Mouse (Mus musculus): ENCODE measurements around the gene E030030I06Rik.
"Not testable (repeated sequence)": the region's sequence is repeated elsewhere in the genome, so short reads cannot be mapped to it uniquely, and the experiment has no call there.

Gene E030030I06Rik

DNA sequence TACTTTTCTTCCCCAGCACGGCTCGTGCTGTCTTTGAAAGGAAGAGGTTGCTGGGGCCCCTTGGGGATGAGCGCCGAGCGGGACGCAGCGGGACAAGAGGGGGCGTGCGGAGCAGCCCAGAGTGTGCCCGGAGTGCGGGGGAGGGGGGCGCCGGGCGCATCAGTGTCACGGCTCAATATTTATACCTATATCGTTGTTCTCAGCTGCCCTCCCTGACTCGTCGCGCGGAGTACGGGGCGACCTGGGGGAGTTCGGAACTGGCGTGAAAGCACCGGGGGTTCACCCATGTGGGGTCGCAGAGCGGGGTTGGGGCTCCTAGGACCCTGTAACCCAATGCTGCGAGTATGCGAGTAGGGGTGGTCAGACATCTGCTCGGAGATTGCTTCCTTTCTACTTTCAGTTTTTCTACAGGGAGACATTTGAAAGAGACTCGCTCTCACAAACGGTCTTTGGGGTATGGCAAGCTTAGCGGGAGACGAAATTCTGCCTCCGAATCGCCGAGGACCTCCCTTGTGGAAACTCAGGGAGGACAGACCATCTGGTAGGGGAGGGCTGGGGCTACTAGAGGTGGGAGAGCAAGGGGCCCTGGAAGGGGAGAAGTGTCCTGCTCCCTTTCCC, at the start of gene E030030I06Rik:
Gene E030030I06Rik, minus strand, starts transcription at position 198 of the 618 bp plus-strand sequence.
- no peak for DNase-seq (ENCODE audit: low spot score)

DNA sequence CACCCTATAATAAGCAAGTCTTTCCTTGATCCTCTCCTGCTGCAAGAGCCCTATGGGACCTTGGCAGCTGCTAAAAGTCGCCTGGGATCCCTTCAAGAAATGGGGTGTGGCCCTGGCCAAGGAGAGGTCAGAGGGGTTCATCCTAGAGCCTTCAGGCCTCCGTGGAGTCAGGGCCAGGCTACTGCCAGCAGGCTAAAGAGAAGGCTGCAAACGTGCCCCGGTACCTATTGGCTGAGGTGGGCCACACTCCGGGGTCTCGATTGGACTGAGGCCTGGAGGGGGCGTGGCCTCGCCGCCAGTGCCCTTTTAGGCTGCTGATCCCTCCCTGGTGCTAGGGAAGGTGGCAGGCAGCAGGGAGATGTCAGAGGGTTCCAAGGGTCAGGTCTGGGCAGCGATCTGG, 42.0 kb upstream of the E030030I06Rik start:
- not testable (repeated sequence) for DNase-seq (ENCODE audit: low spot score)

DNA sequence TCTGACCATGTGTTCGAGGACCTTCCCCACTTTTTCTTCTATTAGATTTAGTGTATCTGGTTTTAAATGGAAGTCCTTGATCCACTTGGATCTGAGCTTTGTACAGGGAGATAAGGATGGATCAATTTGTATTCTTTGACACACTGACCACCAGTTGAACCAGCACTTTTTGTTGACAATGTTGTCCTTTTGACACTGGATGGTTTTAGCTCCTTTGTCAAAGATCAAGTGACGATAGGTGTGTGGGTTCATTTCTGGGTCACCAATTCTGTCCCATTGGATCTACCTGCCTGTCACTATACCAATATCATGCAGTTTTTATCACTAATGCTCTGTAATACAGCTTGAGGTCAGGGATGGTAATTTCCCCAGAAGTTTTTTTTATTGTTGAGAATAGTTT, 27.4 kb upstream of the E030030I06Rik start:
- DNase-seq (ENCODE audit: low spot score), result not testable (repeated sequence)

DNA sequence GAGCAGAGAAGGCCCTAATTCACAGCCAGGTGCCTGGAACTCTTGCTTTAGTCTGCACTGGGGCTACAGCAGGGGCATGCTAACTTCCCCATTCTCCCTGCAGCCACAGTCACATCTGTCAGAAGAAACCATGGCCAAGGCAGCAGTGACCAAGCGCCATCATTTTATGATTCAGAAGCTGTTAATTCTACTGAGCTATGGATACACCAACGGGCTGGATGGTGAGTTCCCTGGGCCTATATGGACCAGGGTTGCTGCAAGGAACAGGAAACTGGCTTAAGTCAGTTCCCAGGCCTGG, 25.1 kb upstream of the E030030I06Rik start:
- DNase-seq (ENCODE audit: low spot score), result not testable (repeated sequence)

DNA sequence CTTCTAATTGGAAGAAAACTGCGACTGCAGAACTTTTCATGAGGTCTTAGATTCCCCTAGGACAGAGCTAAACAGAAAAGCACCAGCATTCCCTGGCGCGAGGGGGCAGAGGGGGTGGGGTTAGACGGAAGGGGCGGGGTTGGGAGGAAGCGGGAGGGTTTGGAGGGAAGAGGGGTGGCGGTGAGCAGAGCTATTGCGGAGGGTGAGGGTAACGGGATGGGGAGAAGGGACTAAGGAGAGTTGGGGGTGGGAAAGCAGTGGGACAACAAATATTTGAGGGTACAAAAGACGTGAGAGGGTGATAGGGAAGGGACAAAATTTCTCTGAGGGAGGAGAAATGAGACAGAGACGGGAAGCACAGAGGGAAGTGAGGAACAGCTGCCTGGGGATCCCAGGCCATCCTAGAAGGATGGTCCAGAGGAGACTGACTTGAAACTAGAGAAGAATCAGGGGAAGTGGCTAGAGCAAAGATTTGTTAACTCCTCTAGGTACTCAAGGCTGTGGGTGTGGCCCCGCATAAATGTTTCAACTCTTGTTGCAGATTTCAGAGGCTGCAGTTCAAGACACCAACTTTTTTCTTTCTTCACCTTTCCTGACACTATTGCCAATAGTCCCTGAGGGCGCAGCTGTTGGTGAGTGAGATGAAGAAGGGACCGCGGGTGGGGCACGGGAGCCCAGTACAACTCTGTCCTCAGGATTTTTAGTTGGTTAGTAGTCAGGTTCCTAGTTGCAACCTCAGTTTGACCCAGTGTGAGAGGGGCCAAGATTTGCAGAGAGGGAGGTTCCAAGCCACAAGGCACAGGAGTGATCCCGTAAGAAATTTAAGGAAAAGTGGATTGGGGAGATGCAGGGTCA, 24.5 kb upstream of the E030030I06Rik start:
- DNase-seq (ENCODE audit: low spot score), result not testable (repeated sequence)

DNA sequence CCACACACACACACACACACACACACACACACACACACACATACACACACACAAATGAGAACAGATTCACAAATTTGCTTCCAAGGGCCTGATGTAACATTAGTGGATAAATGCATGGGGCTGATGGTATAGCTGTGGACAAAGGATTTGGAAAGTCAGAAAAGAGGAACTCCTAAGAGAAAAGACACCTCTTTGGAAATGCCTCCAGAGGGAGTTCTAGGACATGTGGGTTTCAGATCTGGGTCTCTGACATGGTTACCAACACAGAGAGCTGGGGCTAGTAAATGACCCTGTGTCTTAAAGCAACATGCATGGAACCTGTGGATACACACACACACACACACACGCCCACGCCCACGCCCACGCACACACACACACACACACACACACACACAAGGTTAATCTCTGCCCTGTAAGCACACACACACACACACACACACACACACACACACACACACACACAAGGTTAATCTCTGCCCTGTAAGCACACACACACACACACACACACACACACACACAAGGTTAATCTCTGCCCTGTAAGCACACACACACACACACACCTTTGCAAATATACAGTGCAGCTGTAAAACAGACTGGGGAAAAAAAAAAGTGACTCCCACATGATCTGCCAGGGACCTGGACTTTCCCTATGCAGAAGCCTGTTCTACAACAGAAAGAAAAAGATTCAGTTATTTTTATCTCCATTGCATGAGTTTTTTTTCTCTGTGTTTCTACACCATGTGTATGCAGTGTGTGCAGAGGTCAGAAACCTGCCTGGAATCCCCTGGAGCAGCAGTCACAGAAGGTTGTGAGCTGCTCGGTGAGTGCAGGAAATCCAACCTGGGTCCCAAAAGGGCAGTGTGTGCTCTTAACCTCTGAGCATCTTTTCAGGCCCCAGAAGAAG, 23.6 kb upstream of the E030030I06Rik start:
- DNase-seq (ENCODE audit: low spot score), result not testable (repeated sequence)

DNA sequence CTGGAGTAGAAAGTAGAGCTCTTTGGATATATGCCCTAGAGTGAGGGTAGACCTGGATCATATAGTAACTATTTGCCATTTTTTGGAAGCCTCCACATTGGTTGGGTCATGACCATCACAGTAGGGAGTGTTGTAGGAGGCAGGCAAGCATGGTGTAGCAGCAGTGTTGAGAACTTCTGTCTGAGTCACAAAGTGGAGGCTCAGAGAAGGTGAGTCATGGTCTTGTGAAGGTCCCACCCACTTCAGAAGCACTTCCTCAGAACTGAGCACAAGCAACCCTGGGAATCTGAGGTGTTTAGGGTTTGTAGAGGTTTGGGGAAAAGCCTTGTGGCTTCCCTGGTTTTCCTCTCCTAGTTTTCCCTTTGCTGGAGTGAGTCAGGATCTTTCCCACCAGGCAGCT, 20.0 kb upstream of the E030030I06Rik start:
- not testable (repeated sequence) for DNase-seq (ENCODE audit: low spot score)

DNA sequence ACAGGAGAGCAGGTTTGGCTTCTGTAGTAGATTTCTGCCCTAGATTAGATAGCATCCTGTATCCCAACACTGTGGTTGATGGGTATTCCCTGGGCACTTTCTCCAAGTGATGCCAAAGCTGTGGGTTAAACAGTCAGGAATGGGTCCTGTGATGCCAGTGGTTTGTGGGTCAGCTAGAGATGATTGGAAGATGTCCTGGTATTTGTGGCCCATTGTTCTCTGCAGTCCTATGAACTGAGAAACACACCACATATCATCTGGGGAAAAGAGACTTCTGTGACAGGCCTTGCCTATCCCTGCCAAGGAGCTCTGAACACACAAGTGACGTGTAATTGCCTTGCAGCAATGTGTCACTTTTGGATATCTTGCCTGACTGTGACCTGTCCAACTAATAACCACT, 18.0 kb upstream of the E030030I06Rik start:
- not testable (repeated sequence) for DNase-seq (ENCODE audit: low spot score)

DNA sequence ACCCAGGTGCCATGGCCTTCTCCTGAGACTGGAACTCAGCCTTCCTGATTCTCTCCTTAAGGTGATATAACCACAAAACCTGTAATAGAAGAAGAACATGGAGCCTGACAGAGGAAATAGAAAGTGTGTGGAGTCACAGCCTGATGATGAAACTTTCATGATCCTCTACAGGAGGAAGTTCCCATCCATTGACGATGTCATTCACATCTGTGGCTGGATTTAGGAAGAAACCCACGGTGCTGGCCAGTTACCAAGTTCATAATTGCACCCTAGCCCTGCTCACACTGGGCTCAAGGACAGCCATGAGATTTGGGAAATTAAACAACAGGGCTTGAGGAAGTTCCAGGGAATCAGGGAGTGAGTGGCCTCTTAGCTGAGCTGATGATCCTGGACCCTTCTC, 17.0 kb upstream of the E030030I06Rik start:
- DNase-seq (ENCODE audit: low spot score), result not testable (repeated sequence)

DNA sequence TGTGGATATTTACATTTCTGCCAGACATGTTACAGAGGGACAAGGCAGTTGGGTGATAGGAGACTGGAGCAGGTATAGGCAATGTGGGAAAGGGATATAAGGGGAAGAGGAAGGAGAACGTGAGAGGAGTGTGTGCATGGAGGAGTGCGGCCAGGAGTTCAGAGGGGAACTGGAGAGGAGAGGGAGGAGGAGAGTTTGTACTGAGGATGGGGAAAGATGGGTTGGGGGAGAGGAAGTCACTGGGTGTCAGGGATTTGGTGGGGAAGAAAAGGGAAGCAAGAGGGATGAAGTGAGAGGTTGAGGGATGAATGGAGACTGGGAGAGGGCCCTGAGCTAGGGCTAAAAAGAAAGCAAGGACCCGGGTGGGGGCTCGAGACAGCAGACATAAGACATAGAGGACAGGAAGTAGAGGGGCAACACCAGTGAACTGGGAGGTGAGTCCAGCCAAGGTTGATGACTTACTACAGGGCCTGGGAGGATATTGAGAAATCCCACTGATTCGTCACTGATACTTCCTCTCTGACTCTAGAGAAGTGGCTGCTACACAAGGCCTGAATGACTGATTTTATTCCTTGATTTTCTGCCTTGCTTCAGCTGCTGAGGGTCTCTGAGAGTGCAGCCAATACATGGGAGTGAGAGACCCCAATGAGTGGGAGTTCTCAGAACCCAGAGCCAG, 16.4 kb upstream of the E030030I06Rik start:
- DNase-seq (ENCODE audit: low spot score), result not testable (repeated sequence)

DNA sequence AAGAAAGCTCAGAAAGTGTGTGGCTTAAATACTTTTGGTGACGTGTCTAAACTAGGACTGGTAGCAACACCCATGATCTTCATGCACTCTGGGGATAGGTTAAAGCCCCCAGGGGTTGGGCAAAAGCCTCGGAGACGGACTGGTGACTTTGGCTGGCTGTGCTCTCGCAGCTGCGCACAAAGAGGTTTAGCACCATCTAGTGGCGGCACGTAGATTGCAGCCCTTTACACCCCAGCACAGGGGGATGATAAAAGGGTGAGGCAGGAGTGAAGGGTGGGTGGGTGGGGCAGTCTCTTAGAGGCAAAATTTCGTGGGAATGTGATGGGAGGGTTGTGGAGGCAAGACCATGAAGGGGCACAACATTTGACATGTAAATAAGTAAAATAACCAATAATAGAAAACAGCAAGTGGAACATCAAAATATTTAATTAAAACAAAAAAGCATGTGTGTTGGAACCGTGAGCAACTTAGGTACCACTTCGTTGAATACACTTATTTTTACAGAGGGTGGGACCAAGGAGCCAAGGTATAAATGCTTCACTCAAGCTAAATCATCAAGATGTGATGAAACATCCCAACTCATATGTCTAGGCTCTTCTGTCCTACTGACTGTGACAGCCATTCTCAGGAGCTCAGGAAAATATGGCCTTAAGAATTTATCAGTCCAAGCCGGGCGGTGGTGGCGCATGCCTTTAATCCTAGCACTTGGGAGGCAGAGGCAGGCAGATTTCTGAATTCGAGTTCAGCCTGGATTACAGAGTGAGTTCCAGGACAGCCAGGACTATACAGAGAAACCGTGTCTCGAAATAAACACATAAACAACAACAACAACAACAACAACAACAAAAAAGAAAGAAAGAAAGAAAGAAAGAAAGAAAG, 14.9 kb upstream of the E030030I06Rik start:
- peak; percentile 64 for DNase-seq (ENCODE audit: low spot score)

DNA sequence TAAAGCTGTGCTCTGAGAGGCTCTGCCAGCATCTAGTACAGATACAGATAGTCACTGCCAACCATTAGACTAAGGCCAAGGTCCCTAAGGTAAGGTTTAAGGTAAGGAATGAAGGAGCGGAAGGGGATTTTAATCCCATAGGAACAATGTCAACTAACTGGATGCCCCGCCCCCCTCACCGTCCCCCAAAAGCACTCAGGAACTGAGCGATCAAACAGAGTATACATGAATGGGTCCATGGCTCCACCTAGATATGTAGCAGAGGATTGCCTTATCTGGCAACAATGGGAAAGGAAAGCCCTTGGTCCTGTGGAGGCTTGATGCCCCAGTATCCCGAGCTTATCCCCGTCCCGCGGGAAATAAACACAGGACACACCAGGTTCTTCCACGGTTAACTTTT, 14.2 kb upstream of the E030030I06Rik start:
- not testable (repeated sequence) for DNase-seq (ENCODE audit: low spot score)

DNA sequence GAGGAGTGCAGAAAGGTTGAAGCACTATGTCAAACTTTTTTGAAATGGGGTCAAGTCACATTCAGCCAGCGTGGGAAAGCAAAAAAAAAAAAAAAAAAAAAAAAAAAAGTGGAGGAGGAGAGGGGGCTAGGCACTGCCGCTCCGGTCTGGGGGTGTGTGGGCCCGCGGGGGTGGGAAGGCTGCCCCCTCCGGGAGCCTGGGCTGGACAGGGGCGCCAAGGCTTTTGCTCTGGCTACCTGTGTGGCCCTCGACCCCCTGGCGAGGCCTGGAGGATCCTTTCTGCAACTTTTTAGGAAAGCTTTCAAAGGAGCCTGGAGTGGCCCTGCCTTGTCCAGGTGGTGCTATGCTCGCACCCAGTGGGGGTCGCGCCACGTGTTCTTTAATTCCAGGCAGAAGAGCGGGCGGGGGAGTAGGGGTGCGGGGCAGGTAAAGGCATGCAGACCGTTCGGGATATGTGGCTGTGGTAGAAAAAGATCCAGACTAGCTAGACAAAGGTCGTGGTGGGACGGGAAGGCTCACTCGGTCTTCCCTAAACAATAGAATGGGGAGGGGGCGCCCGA, 10.6 kb upstream of the E030030I06Rik start:
- DNase-seq (ENCODE audit: low spot score), result no peak

DNA sequence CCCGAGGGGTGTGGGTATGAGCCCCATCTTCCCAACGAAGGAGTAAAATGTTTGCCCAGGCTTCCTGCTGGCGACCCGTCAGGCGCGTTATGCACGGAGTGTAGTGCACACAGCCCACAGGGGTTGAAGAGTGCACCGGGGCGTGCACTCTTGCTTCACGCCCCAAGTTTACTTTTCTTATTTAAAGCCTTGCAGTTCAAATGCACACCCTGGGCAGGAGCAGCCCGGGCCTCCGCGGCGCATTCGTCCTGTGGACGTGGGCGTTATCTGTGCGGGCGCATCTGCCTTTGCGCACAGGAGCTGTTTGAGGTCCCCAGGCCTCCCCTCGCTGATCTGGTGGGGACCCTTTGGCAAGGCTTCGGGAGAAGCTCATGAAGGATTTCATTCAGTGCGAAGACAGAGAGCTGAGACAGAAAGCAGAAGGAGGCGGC, 10.1 kb upstream of the E030030I06Rik start:
- no peak for DNase-seq (ENCODE audit: low spot score)

DNA sequence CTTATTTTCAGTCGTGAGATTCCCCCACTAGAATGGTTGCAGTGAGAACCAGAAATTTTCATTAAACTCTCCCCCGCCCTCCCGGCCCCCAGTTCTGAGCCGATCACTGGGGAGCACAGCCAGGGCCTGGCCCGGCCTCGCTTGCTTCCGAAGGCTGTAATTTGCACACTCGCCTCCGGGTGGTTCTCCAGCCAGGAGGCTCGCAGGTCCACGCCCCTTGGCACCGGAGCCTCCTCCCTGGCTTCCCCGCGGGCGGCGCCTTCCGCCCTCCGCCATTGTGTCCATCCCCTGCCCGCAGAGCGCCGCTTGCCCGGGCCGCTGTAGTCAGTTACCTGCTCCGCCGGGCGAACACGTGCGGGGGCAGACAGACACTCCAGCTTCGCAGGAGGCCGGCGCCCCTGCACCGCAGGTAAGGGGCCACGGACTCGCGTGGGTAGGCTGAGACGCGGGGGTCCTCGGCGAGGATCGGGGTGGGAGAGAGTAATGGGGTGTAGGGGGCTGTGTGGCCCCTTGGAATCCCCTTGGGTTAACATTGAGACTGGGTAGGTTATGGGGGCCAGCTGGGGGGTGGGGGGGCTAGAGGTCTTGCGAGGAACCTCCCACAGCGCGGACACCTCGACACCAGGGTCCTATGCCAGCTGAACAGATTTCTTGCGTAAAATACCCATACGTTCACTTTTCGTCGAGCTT, 9.4 kb upstream of the E030030I06Rik start, which contains the start of the genes Raet1e and H60b:
Gene Raet1e, plus strand, starts transcription at position 260 of the 690 bp plus-strand sequence.
Gene H60b, plus strand, starts transcription at position 277 of the 690 bp plus-strand sequence.
- DNase-seq (ENCODE audit: low spot score), result peak; percentile 49

DNA sequence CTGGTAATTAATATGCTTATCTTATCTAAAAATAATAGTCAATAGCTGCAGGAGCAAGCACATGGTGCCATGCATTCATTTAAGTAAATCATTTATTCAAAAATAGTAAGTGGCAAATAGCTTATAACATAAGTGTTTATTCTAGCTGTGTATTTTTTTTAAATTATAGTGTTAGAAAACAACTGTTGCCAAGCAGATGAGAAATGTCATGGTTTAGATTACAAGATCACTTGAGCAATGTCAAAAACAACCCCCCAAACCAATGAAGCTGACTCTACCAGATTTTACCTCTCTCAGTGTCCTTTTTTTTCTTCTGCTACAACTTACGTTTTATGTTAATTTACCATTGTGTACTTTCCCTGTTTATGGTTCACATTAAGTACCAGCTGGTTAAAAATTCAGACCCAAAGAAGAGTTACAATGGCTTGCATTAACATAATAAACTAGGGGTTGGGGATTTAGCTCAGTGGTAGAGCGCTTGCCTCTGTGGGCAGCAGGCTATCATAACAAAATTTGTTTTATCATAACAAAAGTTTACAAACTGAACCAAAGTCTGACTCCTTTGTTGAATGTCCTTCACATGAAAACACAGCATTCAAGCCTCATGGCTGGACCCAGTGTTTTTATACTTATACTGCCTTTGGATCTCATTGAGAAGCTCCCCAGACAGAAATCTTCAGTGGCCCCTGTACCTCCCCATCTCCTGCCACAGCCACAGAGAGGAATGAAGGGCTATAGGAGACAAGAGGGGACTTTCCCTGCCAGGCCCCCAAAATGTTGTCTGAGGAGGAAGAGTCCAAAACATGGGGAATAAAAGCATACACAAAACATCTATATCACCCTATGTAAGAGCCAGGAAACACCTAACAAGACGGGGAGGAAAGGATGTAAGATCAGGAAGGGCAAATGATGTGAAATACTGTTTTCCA, 6.1 kb upstream of the E030030I06Rik start:
- DNase-seq (ENCODE audit: low spot score), result no peak

DNA sequence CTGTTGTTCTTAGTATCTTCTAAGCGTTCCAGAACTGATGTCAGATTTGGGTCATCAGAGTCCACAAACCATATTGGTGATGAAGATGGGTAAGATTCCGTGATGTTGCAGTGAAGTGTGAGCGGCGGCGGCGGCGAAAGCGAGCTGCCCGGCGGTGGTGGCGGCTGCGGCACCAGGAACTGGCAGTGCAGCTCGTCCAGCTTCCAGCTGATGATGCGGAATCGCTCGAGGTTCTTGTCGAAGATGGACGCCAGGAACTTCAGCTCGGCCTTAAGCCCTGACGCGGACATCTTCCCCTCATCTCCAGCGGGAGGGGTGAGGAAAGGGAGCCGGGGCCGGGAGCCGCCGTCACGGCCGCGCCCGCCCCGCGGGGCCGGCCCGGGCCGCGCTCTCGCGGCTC, 5.1 kb upstream of the E030030I06Rik start:
- not testable (repeated sequence) for DNase-seq (ENCODE audit: low spot score)

DNA sequence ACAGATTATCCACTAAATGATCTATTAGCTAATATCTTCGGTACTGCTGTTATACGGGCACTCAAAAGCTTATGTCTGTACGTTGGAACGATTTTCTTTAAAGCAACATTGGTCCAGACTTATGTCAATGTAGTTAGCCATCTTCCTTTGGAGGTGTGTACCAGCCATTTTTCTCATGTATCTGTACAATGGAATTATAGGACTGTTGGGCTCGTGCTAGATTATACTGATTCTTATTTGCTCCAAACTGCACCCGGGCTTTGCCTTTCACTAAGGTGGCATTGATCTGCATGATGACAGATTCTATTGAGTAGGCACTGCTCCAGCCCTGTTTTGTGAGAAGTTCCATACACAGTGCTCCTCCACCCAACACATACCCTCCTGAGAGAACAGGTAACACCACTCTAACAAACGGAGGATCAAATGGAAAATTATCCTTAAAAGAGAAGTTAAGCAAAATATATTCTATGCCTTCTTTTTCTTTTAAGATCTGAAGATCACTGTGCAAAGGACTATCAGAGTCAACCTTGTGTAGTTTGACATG, 4.1 kb upstream of the E030030I06Rik start:
- not testable (repeated sequence) for DNase-seq (ENCODE audit: low spot score)
